Mouse (Mus musculus) kidney, adult 2 months (tissue): ENCODE results near the gene Gm20696. TPM values are rescaled to one million over a fixed set of nuclear protein-coding genes. Genes with fewer than 3 reads are reported as not detected.
A peak's percentile ranks its signal among the peaks of the same experiment; 100 is the strongest.

Experiments
- DNase-seq: peaks from one replicate; pipeline ENCODE4 v3.0.0; 2021
- H3K27ac ChIP-seq: fragments of 200-500 bp; 2 replicates; pipeline ENCODE4 v1.5.1; 2012; ENCODE audit warnings: low read depth, low read length, control low read depth, inconsistent platforms; ENCODE audit not compliant: insufficient read depth
- H3K27me3 ChIP-seq: fragments of 200-500 bp; replicated peaks from 2 replicates; pipeline ENCODE4 v1.6.1; 2012; ENCODE audit warnings: mild to moderate bottlenecking, moderate library complexity, low read length, inconsistent platforms; ENCODE audit not compliant: control insufficient read depth, insufficient read depth
- H3K36me3 ChIP-seq: fragments of 200-500 bp; 2 replicates; pipeline ENCODE4 v1.6.1; 2012; ENCODE audit warnings: mild to moderate bottlenecking, moderate library complexity, low read length, inconsistent platforms; ENCODE audit not compliant: control insufficient read depth, insufficient read depth
- H3K4me1 ChIP-seq: fragments of 200-500 bp; 2 replicates; pipeline ENCODE4 v1.6.1; 2011; ENCODE audit warnings: low read length; ENCODE audit not compliant: control insufficient read depth, insufficient read depth
- H3K4me3 ChIP-seq: fragments of 200-500 bp; 2 replicates; pipeline ENCODE4 v1.5.1; 2011; ENCODE audit warnings: mild to moderate bottlenecking, low read depth, low read length, control low read depth; ENCODE audit not compliant: insufficient read depth
- CTCF ChIP-seq: fragments of 200-500 bp; conservative IDR thresholded peaks from 2 replicates; pipeline ENCODE4 v1.5.1; 2011; ENCODE audit warnings: low read depth, mild to moderate bottlenecking, control low read depth, low read length, moderate library complexity, mixed read lengths; ENCODE audit not compliant: insufficient read depth, insufficient read length
- POLR2A ChIP-seq: fragments of 200-500 bp; IDR thresholded peaks from one replicate; pipeline ENCODE4 v1.6.1; 2011; ENCODE audit warnings: low read depth, low read length, control low read depth
- WGBS: fragments of 180-500 bp; shearing (Covaris S2); methylation state at CpG from one replicate; pipeline ENCODE4 v1.1.7; 2018; 5-methylcytosine and 5-hydroxymethylcytosine counted together
- polyA plus RNA-seq: library from polyadenylated mRNA; depleted of rRNA; stranded (reverse); fragments of >200 nt; gene quantifications from 2 replicates; pipeline ENCODE4 v1.2.3, GENCODE M21; 2012

The Gm20696 gene
- polyA plus RNA-seq, 1 experiment = 0.31 TPM

GRCm38 (mm10) chr6:99540146-99540545 is 126.5 kb downstream of the Gm20696 start:
- no peak for TF ChIP-seq POLR2A
- no peak for TF ChIP-seq CTCF
- no peaks in the 10 kb centered on the region for H3K4me1 ChIP-seq
- no peak for DNase-seq
- no peaks in the 10 kb centered on the region for H3K27me3 ChIP-seq
- no peak overlapping the region for H3K27ac ChIP-seq
- H3K4me3 ChIP-seq = no peak overlapping the region
- H3K36me3 ChIP-seq = no peaks in the 10 kb centered on the region
- 77% methylated on average over 5 of the region's 5 CpGs for WGBS

- no peak overlapping the region for H3K27ac ChIP-seq
- H3K4me3 ChIP-seq = no peak overlapping the region
- no peak for DNase-seq
- no peaks in the 10 kb centered on the region for H3K4me1 ChIP-seq
- TF ChIP-seq POLR2A = no peak
- TF ChIP-seq CTCF = no peak
- no peaks in the 10 kb centered on the region for H3K36me3 ChIP-seq
- 86% methylated on average over 17 of the region's 17 CpGs for WGBS
- H3K27me3 ChIP-seq = no peaks in the 10 kb centered on the region
Measured at GRCm38 (mm10) chr6:99538194-99538941, 128.2 kb downstream of the Gm20696 start.

- DNase-seq = no peak
- TF ChIP-seq CTCF = no peak
- no peak for TF ChIP-seq POLR2A
- WGBS = 66% methylated on average over 5 of the region's 5 CpGs
- H3K4me1 ChIP-seq = no peaks in the 10 kb centered on the region
- no peak overlapping the region for H3K4me3 ChIP-seq
- no peaks in the 10 kb centered on the region for H3K27me3 ChIP-seq
- no peaks in the 10 kb centered on the region for H3K36me3 ChIP-seq
- no peak overlapping the region for H3K27ac ChIP-seq
Measured at GRCm38 (mm10) chr6:99534211-99534745, 132.3 kb downstream of the Gm20696 start.

GRCm38 (mm10) chr6:99532458-99532857 is 134.1 kb downstream of the Gm20696 start:
- 78% methylated on average over 4 of the region's 4 CpGs for whole genome bisulfite sequencing
- no peak overlapping the region for H3K27ac ChIP-seq
- H3K4me3 ChIP-seq = no peak overlapping the region
- no peaks in the 10 kb centered on the region for H3K4me1 ChIP-seq
- no peak for DNase-seq
- no peaks in the 10 kb centered on the region for H3K36me3 ChIP-seq
- no peak for TF ChIP-seq CTCF
- TF ChIP-seq POLR2A = no peak
- H3K27me3 ChIP-seq = no peaks in the 10 kb centered on the region

- Histone ChIP-seq H3K27ac (no peak overlapping the region), H3K27me3 (no peaks in the 10 kb centered on the region), H3K4me1 (no peaks in the 10 kb centered on the region), H3K36me3 (no peaks in the 10 kb centered on the region), H3K4me3 (no peak overlapping the region)
- TF ChIP-seq CTCF = no peak
- no peak for TF ChIP-seq POLR2A
- whole genome bisulfite sequencing = 82% methylated on average over 2 of the region's 2 CpGs
- no peak for DNase-seq
Measured at GRCm38 (mm10) chr6:99528972-99529371, 137.6 kb downstream of the Gm20696 start.

- WGBS = 97% methylated on average over 6 of the region's 6 CpGs
- no peak for DNase-seq
- H3K27ac ChIP-seq = no peak overlapping the region
- no peaks in the 10 kb centered on the region for H3K4me1 ChIP-seq
- no peak overlapping the region for H3K4me3 ChIP-seq
- TF ChIP-seq POLR2A (no peak), CTCF (0 out of 2 replicates have a peak, but pooled peaks have one; percentile 9)
- no peaks in the 10 kb centered on the region for H3K27me3 ChIP-seq
- no peaks in the 10 kb centered on the region for H3K36me3 ChIP-seq
Measured at GRCm38 (mm10) chr6:99527457-99528105, 139.0 kb downstream of the Gm20696 start.

- no peaks in the 10 kb centered on the region for H3K4me1 ChIP-seq
- 39% methylated on average over 8 of the region's 8 CpGs for WGBS
- H3K36me3 ChIP-seq = no peaks in the 10 kb centered on the region
Measured at GRCm38 (mm10) chr6:99525351-99525750, 141.2 kb downstream of the Gm20696 start.

More at GRCm38 (mm10) chr6:99525351-99525750, 141.2 kb downstream of the Gm20696 start:
- Histone ChIP-seq H3K27ac (no peak overlapping the region), H3K27me3 (no peaks in the 10 kb centered on the region), H3K4me3 (no peak overlapping the region)
- TF ChIP-seq CTCF = peak; percentile 39; the same call in 1 of the 2 replicates
- no peak for TF ChIP-seq POLR2A
- DNase-seq = peak; percentile 51
